Mouse (Mus musculus) T-cell, adult 66 days (primary cell): ENCODE measurements around the gene Sycp1. TPM values are rescaled to one million over a fixed set of nuclear protein-coding genes. Genes with fewer than 3 reads are reported as not detected.

Source experiments
- total RNA-seq, 2 experiments: library from RNA; stranded (reverse); gene quantifications; 3 replicates in 1 of 2; 4 replicates in 1 of 2; pipeline ENCODE4 v1.2.4; 2023

Sycp1 gene
- total RNA-seq: under 1 TPM in 1 of 2 experiments, not detected in 1; 0.47 TPM

GRCm38 (mm10) chr3:102935451-102936354, at the start of gene Sycp1:
Gene Sycp1, minus strand, starts transcription at chr3:102936100.

GRCm38 (mm10) chr3:102964033-102964432, 28.1 kb upstream of the Sycp1 start, which contains the start of gene Nr1h5:
Gene Nr1h5, minus strand, starts transcription at chr3:102964133.

GRCm38 (mm10) chr3:102782618-102783017, 153.3 kb downstream of the Sycp1 start, which contains the start of gene Tshb:
Gene Tshb, minus strand, starts transcription at chr3:102782718.

Other genes starting within 250 kb of the Sycp1 start
- gene Tspan2, start 201.6 kb downstream of the Sycp1 start, total RNA-seq: under 1 TPM; 0.36 to 0.58 TPM
- not detected for gene Tshb, start 153.4 kb downstream of the Sycp1 start, total RNA-seq
- gene Nr1h5, start 28.0 kb upstream of the Sycp1 start, total RNA-seq: not detected
- gene Sike1, start 59.6 kb upstream of the Sycp1 start, total RNA-seq: 100 to 1,000 TPM; 110 to 134 TPM
- 100 to 1,000 TPM; 402 to 457 TPM for gene Csde1, start 84.3 kb upstream of the Sycp1 start, total RNA-seq
- 100 to 1,000 TPM; 110 to 122 TPM for gene Nras, start 122.2 kb upstream of the Sycp1 start, total RNA-seq
- gene Ampd1, start 137.9 kb upstream of the Sycp1 start, total RNA-seq: 10 to 100 TPM in 1 of 2 experiments, 1 to 10 TPM in 1; 9.4 to 10.0 TPM
- gene Dennd2c, start 166.5 kb upstream of the Sycp1 start, total RNA-seq: 1 to 10 TPM; 2.3 to 2.6 TPM
- gene Bcas2, start 235.6 kb upstream of the Sycp1 start, total RNA-seq: 100 to 1,000 TPM in 1 of 2 experiments, 10 to 100 TPM in 1; 99.1 to 106 TPM